Mouse (Mus musculus) large intestine, adult 2 months (tissue): Measurements from ENCODE around the gene Acap1. TPM values are rescaled to one million over a fixed set of nuclear protein-coding genes. Genes with fewer than 3 reads are reported as not detected.
A peak's percentile ranks its signal among the peaks of the same experiment; 100 is the strongest.

Experiments used
- DNase-seq: peaks from one replicate; pipeline ENCODE4 v3.0.0-alpha.2; 2012; ENCODE audit warnings: low read depth, low spot score
- WGBS: fragments of 180-500 bp; shearing (Covaris S2); methylation state at CpG from one replicate; pipeline ENCODE4 v1.1.7; 2018; 5-methylcytosine and 5-hydroxymethylcytosine counted together
- polyA plus RNA-seq: library from polyadenylated mRNA; depleted of rRNA; stranded (reverse); fragments of >200 nt; gene quantifications from 2 replicates; pipeline ENCODE4 v1.2.3, GENCODE M21; 2012; rRNA removed

The Acap1 gene
- polyA plus RNA-seq, 1 experiment: 16.1 TPM

GRCm38 (mm10) chr11:69848021-69848420 is 47.3 kb downstream of the Acap1 start:
- WGBS: 91% methylated on average over 6 of the region's 6 CpGs
- DNase-seq: no peak

DNA sequence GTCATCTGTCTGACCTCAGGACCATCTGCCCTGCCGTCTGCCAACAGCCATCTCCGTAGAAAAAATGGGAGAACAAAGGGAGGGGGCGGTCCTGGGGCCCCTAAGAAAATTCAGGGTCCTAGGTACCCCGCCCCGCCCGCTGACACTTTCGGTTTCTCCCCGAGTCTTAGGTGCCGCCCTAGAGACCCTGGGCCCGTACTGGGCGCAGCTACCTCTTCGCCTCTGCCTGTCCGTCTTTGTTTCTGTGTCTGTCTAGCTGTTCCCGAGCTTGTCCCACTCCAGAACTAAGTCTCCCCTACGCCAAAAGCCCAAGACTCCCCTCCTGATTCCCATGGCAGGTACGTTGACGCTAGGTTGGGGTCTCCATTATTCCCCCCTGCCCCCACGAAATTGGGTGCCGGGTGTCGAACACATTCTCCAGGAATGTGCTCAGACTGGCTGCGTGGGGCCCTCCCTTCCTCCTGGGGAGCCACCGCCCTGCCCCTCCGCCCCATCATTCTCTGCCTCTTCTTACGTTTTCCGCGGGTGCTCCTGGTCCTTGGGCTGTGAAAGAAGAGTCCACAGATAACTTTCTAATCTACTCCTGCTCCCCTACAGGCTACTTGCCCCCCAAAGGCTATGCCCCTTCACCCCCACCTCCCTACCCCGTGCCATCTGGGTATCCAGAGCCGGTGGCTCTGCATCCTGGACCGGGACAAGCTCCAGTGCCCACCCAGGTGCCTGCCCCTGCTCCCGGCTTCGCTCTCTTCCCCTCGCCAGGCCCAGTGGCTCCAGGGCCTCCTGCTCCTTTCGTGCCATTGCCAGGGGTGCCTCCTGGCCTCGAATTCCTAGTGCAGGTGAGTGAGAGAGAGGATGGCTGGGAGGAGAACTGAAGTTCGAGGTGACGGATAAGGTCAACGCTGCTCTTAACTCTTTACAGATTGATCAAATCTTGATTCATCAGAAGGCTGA is 48.3 kb downstream of the Acap1 start:
- DNase-seq: no peak
- 8% methylated on average over 37 of the region's 37 CpGs for WGBS

GRCm38 (mm10) chr11:69846198-69846680 is 49.1 kb downstream of the Acap1 start, which contains the start of gene Plscr3:
Gene Plscr3 (plus strand): TSS chr11:69846376.
- under 1% methylated on average over 38 of the region's 38 CpGs for WGBS

GRCm38 (mm10) chr11:69838714-69839104 is 56.6 kb downstream of the Acap1 start:
- DNase-seq: no peak
- under 1% methylated on average over 7 of the region's 7 CpGs for WGBS

More at GRCm38 (mm10) chr11:69846198-69846680, 49.1 kb downstream of the Acap1 start, which contains the start of gene Plscr3:
- DNase-seq: peak; percentile 86

DNA sequence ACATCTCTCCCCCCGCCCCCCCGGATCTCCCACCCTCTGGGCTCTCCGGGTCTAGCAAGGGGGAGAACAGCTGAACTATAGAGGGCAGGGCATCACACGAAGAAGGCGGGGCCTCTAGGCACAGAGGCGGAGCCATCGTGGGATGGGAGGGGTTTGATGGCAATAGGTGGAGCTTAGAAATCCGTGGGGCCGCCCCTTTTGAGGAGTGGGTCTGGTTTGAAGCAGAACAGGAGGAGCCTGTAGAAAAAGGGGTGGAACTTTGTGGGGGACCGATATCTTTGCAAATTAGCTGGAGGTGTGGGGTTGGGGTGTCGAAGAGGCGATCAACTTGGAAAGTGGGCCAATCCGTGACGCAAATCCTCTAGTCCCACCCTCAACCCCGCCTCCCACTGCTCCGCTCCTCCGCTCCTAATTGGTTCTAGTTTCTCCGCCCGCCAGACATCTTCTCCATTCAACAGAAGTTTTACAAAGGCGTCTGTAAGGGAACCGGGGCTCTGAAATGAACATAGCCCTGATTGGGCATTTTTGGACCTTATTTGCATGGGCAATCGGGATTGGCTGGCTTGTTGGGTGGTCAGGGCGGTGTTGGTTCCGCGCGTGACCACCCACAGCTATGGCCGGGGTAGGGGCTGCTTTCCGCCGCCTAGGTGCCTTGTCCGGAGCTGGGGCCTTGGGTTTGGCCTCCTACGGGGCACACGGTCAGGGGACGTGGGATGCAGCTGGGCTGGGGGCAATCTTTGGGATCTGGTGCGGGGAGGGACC is 57.2 kb downstream of the Acap1 start, which contains the start of gene Tmem256:
Gene Tmem256 (plus strand): TSS at position 563 of the 762 bp plus-strand sequence.
- WGBS: under 1% methylated on average over 34 of the region's 34 CpGs
- DNase-seq: peak; percentile 91

DNA sequence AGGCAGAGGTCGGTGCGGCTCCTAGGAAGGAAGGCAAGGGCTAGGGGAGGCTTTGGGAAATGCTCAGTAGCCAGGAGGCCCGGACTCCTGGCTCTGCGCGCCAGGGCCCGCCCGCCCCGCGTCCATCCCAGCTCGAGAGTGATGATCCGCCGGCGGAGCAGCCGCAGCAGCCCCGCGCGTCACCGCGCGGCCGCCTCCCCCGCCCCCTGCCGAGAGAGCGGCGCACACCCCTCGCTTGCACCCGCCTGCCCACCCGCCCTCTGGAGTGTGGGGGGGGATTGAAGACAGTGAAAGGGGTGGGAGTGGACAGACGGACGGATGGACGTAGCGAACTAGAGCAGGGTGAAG is 57.8 kb downstream of the Acap1 start, which contains the start of gene Nlgn2:
Gene Nlgn2 (minus strand): TSS at position 181 of the 348 bp plus-strand sequence.
- DNase-seq: no peak
- under 1% methylated on average over 32 of the region's 32 CpGs for WGBS

DNA sequence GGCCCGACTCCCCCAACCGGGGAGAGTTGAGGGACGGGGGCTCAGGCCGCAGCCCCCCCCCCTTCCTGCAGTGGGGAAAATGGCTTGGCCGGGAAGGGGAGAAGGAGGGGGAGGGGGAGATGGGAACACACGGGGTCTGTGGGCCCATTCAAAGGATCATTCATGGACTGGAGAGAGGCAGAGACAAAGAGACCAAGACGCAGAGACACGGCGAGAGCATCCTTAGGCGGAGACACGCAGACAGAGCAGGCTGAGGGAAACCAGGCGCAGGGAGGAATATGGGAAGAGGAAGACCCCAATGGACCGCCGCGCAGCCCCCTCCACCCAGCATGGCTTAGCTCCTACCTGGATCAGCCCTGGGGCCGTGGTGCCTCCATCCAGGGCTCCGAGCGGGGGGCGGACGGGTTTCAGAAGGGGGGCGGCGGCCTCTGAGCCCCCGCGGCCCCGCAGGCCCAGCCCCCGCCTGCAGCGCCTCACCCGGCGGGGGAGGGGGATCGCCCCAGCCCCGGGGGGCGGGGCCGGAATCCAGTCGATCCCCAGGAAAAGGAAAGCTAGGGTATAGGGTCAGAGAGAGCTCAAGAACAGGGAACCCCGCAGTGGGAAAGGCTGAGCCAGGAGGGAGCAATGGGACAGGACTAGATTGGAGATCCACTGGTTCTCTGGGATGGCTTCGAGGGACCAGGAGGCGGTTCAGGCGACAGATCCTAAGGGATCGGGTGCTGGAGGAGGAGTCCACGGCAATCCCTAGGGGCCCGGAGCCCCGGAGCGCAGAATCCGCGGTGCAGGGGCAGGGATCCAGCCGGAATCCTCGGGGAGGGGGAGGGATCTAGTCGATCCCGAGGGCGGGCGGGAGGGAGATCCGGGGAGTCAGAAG is 58.4 kb downstream of the Acap1 start:
- WGBS: 5% methylated on average over 50 of the region's 52 CpGs
- no peak for DNase-seq

- DNase-seq: no peak
- WGBS: 22% methylated on average over 4 of the region's 4 CpGs
These were observed 59.4 kb downstream of the Acap1 start for GRCm38 (mm10) chr11:69835966-69836335.

DNA sequence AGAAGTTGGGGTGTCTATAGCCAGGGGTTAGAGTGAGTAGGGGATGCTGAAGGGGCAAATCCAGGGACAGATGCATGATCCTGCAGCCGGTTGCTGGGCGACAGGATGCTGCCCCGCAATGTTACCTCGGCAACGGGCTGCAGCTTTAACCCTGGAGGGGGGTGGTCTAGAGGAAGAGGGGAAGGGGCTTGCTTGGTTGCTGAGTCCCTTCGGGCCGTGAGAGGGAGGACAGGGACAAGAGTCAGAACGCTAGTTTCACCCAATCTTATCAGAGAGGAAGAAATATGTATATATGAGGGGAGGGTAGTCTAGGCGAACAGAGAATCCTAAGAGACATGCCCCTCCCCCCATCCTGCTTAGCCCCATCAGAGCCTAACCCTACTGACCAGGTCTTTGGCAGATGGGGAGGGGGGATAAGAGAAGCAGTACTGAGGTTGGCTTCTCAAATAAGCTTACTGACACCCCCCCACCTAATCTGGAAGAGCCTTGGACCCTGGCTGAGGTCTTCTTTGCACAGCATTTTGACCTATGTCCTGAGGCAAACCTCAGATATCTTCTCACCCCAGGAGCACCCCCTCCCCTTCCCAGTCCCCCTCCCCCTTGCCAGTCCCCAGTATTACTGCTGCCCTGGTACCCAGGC is 59.9 kb downstream of the Acap1 start:
- DNase-seq: no peak
- WGBS: 74% methylated on average over 9 of the region's 9 CpGs

DNA sequence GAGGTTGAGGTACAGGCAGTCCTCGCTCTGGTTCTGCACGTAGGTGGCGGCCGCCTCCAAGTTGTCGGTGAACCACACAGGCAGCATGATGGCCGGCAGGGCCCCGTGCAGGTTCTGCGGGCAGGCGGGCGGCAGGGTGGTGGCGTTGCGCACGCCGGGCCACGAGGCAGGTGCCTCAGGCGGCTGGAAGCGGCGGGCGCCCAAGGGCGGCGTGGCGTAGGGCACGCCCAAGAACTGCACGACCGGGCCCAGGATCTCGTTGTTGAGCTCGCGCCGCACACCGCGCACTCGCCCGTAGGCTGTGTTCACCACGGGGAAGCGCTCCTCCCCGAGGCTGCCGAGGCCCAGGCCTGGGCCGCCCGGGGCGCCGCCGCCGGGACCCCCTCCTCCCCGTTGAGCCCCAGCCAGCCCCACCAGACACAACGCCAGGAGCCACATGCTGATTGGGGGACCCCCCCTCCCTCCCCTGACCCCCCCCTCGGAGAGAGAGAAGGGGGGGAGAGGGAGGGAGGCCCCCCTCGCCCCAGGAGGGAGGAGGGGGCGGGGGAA is 61.3 kb downstream of the Acap1 start:
- no peak for DNase-seq
- 19% methylated on average over 46 of the region's 48 CpGs for WGBS

- DNase-seq: no peak
- 70% methylated on average over 8 of the region's 8 CpGs for WGBS
These were observed 61.8 kb downstream of the Acap1 start for GRCm38 (mm10) chr11:69833554-69833953.

Other genes with a start within 250 kb of the Acap1 start
- 0.18 TPM in 1 of 2 replicates, not detected in the other for gene Sox15, start 240.2 kb downstream of the Acap1 start, polyA plus RNA-seq
- 147 and 171 TPM in 2 replicates for gene Mpdu1, start 232.9 kb downstream of the Acap1 start, polyA plus RNA-seq
- 20.2 and 20.6 TPM in 2 replicates for gene Cd68, start 229.4 kb downstream of the Acap1 start, polyA plus RNA-seq
- gene Eif4a1, start 223.1 kb downstream of the Acap1 start, polyA plus RNA-seq: 354 and 356 TPM in 2 replicates
- gene Senp3, start 213.5 kb downstream of the Acap1 start, polyA plus RNA-seq: 43.4 and 55.1 TPM in 2 replicates
- gene Tnfsf13, start 209.8 kb downstream of the Acap1 start, polyA plus RNA-seq: 14.4 and 16.2 TPM in 2 replicates
- 13.1 and 13.8 TPM in 2 replicates for gene Tnfsf12, start 199.7 kb downstream of the Acap1 start, polyA plus RNA-seq
- gene Tnfsfm13, start 199.4 kb downstream of the Acap1 start, polyA plus RNA-seq: 2.3 and 2.8 TPM in 2 replicates
- 17.5 and 33.3 TPM in 2 replicates for gene Polr2a, start 136.9 kb downstream of the Acap1 start, polyA plus RNA-seq
- gene Slc35g3, start 133.6 kb downstream of the Acap1 start, polyA plus RNA-seq: 0.07 TPM in 1 of 2 replicates, not detected in the other
- gene Zbtb4, start 129.6 kb downstream of the Acap1 start, polyA plus RNA-seq: 7.5 and 10.7 TPM in 2 replicates
- gene Chrnb1, start 99.6 kb downstream of the Acap1 start, polyA plus RNA-seq: 7.3 and 10.3 TPM in 2 replicates
- gene Fgf11, start 93.7 kb downstream of the Acap1 start, polyA plus RNA-seq: 2.8 and 4.4 TPM in 2 replicates
- gene Tmem102, start 89.9 kb downstream of the Acap1 start, polyA plus RNA-seq: 38.7 and 39.1 TPM in 2 replicates
- not detected in 2 replicates for gene Gm39566, start 80.2 kb downstream of the Acap1 start, polyA plus RNA-seq
- gene Spem2, start 77.1 kb downstream of the Acap1 start, polyA plus RNA-seq: not detected in 2 replicates
- gene Spem1, start 73.4 kb downstream of the Acap1 start, polyA plus RNA-seq: 0.12 TPM in 1 of 2 replicates, not detected in the other
- 5.1 and 7.0 TPM in 2 replicates for gene Nlgn2, start 57.8 kb downstream of the Acap1 start, polyA plus RNA-seq
- gene Tmem256, start 57.0 kb downstream of the Acap1 start, polyA plus RNA-seq: 194 and 208 TPM in 2 replicates
- 31.6 and 36.1 TPM in 2 replicates for gene Plscr3, start 49.2 kb downstream of the Acap1 start, polyA plus RNA-seq
- gene Tnk1, start 36.8 kb downstream of the Acap1 start, polyA plus RNA-seq: 28.8 and 34.4 TPM in 2 replicates
- gene Tmem95, start 17.5 kb downstream of the Acap1 start, polyA plus RNA-seq: not detected in 2 replicates
- 1.8 and 3.0 TPM in 2 replicates for gene Kctd11, start 14.1 kb downstream of the Acap1 start, polyA plus RNA-seq
- gene 2810408A11Rik, start 5.4 kb upstream of the Acap1 start, polyA plus RNA-seq: 3.0 and 3.8 TPM in 2 replicates
- 24.4 and 36.7 TPM in 2 replicates for gene Neurl4, start 5.5 kb upstream of the Acap1 start, polyA plus RNA-seq
- 69.2 and 79.9 TPM in 2 replicates for gene Gps2, start 18.3 kb upstream of the Acap1 start, polyA plus RNA-seq
- 619 and 694 TPM in 2 replicates for gene Eif5a, start 26.4 kb upstream of the Acap1 start, polyA plus RNA-seq
- 14.7 and 16.5 TPM in 2 replicates for gene Ybx2, start 40.3 kb upstream of the Acap1 start, polyA plus RNA-seq
- 27.4 and 27.5 TPM in 2 replicates for gene Slc2a4, start 52.6 kb upstream of the Acap1 start, polyA plus RNA-seq
- gene Cldn7, start 69.2 kb upstream of the Acap1 start, polyA plus RNA-seq: 1,377 and 1,643 TPM in 2 replicates
- 134 and 154 TPM in 2 replicates for gene Ctdnep1, start 85.6 kb upstream of the Acap1 start, polyA plus RNA-seq
- gene Elp5, start 87.0 kb upstream of the Acap1 start, polyA plus RNA-seq: 70.5 and 78.1 TPM in 2 replicates
- 527 and 719 TPM in 2 replicates for gene Gabarap, start 95.6 kb upstream of the Acap1 start, polyA plus RNA-seq
- gene Phf23, start 100.2 kb upstream of the Acap1 start, polyA plus RNA-seq: 16.3 and 17.3 TPM in 2 replicates
- 5.5 and 5.8 TPM in 2 replicates for gene Dvl2, start 105.1 kb upstream of the Acap1 start, polyA plus RNA-seq
- gene Acadvl, start 119.9 kb upstream of the Acap1 start, polyA plus RNA-seq: 92.8 and 125 TPM in 2 replicates
- gene Dlg4, start 121.4 kb upstream of the Acap1 start, polyA plus RNA-seq: 5.1 and 5.9 TPM in 2 replicates
- not detected in 2 replicates for gene Asgr1, start 158.5 kb upstream of the Acap1 start, polyA plus RNA-seq
- gene Asgr2, start 197.1 kb upstream of the Acap1 start, polyA plus RNA-seq: 0.25 and 0.32 TPM in 2 replicates
- gene Mgl2, start 234.8 kb upstream of the Acap1 start, polyA plus RNA-seq: 3.5 and 5.2 TPM in 2 replicates